Mouse (Mus musculus) myocyte (in vitro differentiated cells): ENCODE results near the gene Sqstm1.

Source experiments
- E2F4 ChIP-seq: IDR thresholded peaks from one replicate; pipeline ENCODE4 v1.6.1; 2011; ENCODE audit warnings: mild to moderate bottlenecking, control low read depth, moderate library complexity; ENCODE audit not compliant: insufficient read depth
- MAX ChIP-seq: IDR thresholded peaks from one replicate; pipeline ENCODE4 v1.6.1; 2011; ENCODE audit warnings: low read depth, mild to moderate bottlenecking, control low read depth
- POLR2A ChIP-seq: IDR thresholded peaks from one replicate; pipeline ENCODE4 v1.6.1; 2011; ENCODE audit warnings: low read depth, mild to moderate bottlenecking, control low read depth, moderate library complexity; ENCODE audit not compliant: insufficient read length
- TCF12 ChIP-seq: IDR thresholded peaks from one replicate; pipeline ENCODE4 v1.6.1; 2011; ENCODE audit warnings: mild to moderate bottlenecking, control low read depth; ENCODE audit not compliant: poor library complexity, insufficient read depth, severe bottlenecking
- USF1 ChIP-seq: IDR thresholded peaks from one replicate; pipeline ENCODE4 v1.6.1; 2011; ENCODE audit warnings: low read depth, mild to moderate bottlenecking, control low read depth, moderate library complexity

GRCm38 (mm10) chr11:50228772-50229171 lies 18.1 kb upstream of the Sqstm1 start:
- no peak for TF ChIP-seq TCF12
- TF ChIP-seq MAX: no peak
- no peak for TF ChIP-seq POLR2A
- no peak for TF ChIP-seq E2F4
- no peak for TF ChIP-seq USF1
